Mouse (Mus musculus): ENCODE measurements around the gene B3gat2. TPM values are rescaled to one million over a fixed set of nuclear protein-coding genes. Genes with fewer than 3 reads are reported as not detected.

B3gat2 gene
- not detected in 4 replicates for total RNA-seq (2023)

DNA sequence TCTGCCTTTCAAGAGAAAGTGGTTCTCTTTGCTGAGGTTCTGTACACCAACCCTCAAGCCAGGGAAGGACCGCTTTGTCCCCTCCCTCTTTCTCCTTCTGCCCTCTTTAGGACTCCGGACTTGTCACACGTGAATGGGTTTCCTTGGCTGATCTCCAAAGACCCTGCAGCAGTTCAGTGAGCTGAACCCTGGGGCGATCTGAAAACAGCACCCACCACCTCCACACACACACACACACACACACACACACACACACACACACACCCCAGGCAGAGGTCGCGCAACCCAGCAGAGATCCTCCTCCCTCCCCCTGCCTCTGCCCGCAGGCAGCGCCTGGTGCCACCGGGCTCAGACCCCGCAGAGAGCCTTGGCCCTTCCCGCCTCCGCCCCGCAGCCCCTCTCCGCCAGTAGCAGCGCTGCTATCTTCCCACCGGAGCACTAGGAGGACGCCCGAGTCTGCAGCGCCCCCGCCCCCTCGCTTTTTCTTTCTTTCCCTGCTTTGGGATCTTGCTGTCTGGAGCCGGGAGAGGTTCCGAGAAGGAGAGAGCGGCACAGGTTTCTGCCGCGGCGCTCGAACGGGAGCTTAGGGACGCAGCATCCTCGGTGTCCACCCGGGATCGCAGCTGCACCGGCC, at the start of gene B3gat2:
Gene B3gat2, plus strand, starts transcription at position 252 of the 634 bp plus-strand sequence.

Other genes starting within 250 kb of the B3gat2 start
- 52.7 to 62.0 TPM (median 56.9 TPM) in 4 replicates for gene Smap1, start 160.6 kb downstream of the B3gat2 start, total RNA-seq (2023)
- 17.6 to 28.9 TPM (median 20.4 TPM) in 4 replicates for gene Sdhaf4, start 243.9 kb downstream of the B3gat2 start, total RNA-seq (2023)

All from B cell, adult 62 days (primary cell).